Mouse (Mus musculus): ENCODE data around the gene BC052040. TPM values are rescaled to one million over a fixed set of nuclear protein-coding genes. Genes with fewer than 3 reads are reported as not detected.
A peak's percentile ranks its signal among the peaks of the same experiment; 100 is the strongest.

BC052040 gene
- polyA plus RNA-seq, 1 experiment from 2014 or later = 18.9 TPM

- 0 out of 2 replicates have a peak, but pooled peaks cover 4% of the 10 kb centered on the region for H3K4me1 ChIP-seq (ENCODE audit: control insufficient read depth, insufficient read depth, low read length)
- WGBS = 48% methylated on average over 2 of the region's 2 CpGs
- no peaks in the 10 kb centered on the region for H3K36me3 ChIP-seq (ENCODE audit: control insufficient read depth, insufficient read depth, low read length)
- H3K9ac ChIP-seq (ENCODE audit: low read length) = no peak overlapping the region
- H3K4me3 ChIP-seq (ENCODE audit: low read depth, low read length) = no peak overlapping the region
- H3K9me3 ChIP-seq (replicated peaks; ENCODE audit: control insufficient read depth, low read length) = no peaks in the 10 kb centered on the region
- ATAC-seq (peak; percentile 88), DNase-seq (ENCODE audit: low spot score) (peak; percentile 70)
- no peaks in the 10 kb centered on the region for H3K27me3 ChIP-seq (replicated peaks; ENCODE audit: control insufficient read depth, insufficient read depth, low read length)
- no peak overlapping the region for H3K4me2 ChIP-seq (ENCODE audit: low read length)
- H3K27ac ChIP-seq (ENCODE audit: low read depth, low read length) = peak overlapping the region; percentile 17; the same call in 1 of the 2 replicates
Measured at GRCm38 (mm10) chr2:115592651-115593119, 11.2 kb downstream of the BC052040 start.

- H3K36me3 ChIP-seq (ENCODE audit: control insufficient read depth, insufficient read depth, low read length) = no peaks in the 10 kb centered on the region
- peaks cover 19% of the 10 kb centered on the region for H3K4me1 ChIP-seq (ENCODE audit: control insufficient read depth, insufficient read depth, low read length)
- no peak overlapping the region for H3K4me2 ChIP-seq (ENCODE audit: low read length)
- no peak for DNase-seq (ENCODE audit: low spot score)
- H3K9me3 ChIP-seq (replicated peaks; ENCODE audit: control insufficient read depth, low read length) = no peaks in the 10 kb centered on the region
- H3K4me3 ChIP-seq (ENCODE audit: low read depth, low read length) = no peak overlapping the region
- no peaks in the 10 kb centered on the region for H3K27me3 ChIP-seq (replicated peaks; ENCODE audit: control insufficient read depth, insufficient read depth, low read length)
- H3K27ac ChIP-seq (ENCODE audit: low read depth, low read length) = no peak overlapping the region
- no peak for ATAC-seq
- WGBS = 81% methylated on average over 10 of the region's 10 CpGs
- H3K9ac ChIP-seq (ENCODE audit: low read length) = no peak overlapping the region
Measured at GRCm38 (mm10) chr2:115597017-115597416, 15.5 kb downstream of the BC052040 start.

GRCm38 (mm10) chr2:115598266-115598665, 16.8 kb downstream of the BC052040 start:
- no peaks in the 10 kb centered on the region for H3K9me3 ChIP-seq (replicated peaks; ENCODE audit: control insufficient read depth, low read length)
- peaks cover 19% of the 10 kb centered on the region for H3K4me1 ChIP-seq (ENCODE audit: control insufficient read depth, insufficient read depth, low read length)
- H3K4me2 ChIP-seq (ENCODE audit: low read length) = no peak overlapping the region
- H3K36me3 ChIP-seq (ENCODE audit: control insufficient read depth, insufficient read depth, low read length) = no peaks in the 10 kb centered on the region
- DNase-seq (ENCODE audit: low spot score) (no peak), ATAC-seq (no peak)
- 86% methylated on average over 5 of the region's 5 CpGs for WGBS
- no peak overlapping the region for H3K9ac ChIP-seq (ENCODE audit: low read length)
- H3K27ac ChIP-seq (ENCODE audit: low read depth, low read length) = no peak overlapping the region
- H3K27me3 ChIP-seq (replicated peaks; ENCODE audit: control insufficient read depth, insufficient read depth, low read length) = no peaks in the 10 kb centered on the region
- no peak overlapping the region for H3K4me3 ChIP-seq (ENCODE audit: low read depth, low read length)

GRCm38 (mm10) chr2:115600724-115601123, 19.2 kb downstream of the BC052040 start:
- H3K4me3 ChIP-seq (ENCODE audit: low read depth, low read length) = no peak overlapping the region
- peaks cover 25% of the 10 kb centered on the region for H3K4me1 ChIP-seq (ENCODE audit: control insufficient read depth, insufficient read depth, low read length)
- H3K27ac ChIP-seq (ENCODE audit: low read depth, low read length) = no peak overlapping the region
- H3K4me2 ChIP-seq (ENCODE audit: low read length) = no peak overlapping the region
- ATAC-seq (no peak), DNase-seq (ENCODE audit: low spot score) (no peak)
- WGBS = 67% methylated on average over 5 of the region's 5 CpGs
- H3K9me3 ChIP-seq (replicated peaks; ENCODE audit: control insufficient read depth, low read length) = no peaks in the 10 kb centered on the region
- no peak overlapping the region for H3K9ac ChIP-seq (ENCODE audit: low read length)
- no peaks in the 10 kb centered on the region for H3K27me3 ChIP-seq (replicated peaks; ENCODE audit: control insufficient read depth, insufficient read depth, low read length)
- no peaks in the 10 kb centered on the region for H3K36me3 ChIP-seq (ENCODE audit: control insufficient read depth, insufficient read depth, low read length)

- 0 out of 2 replicates have a peak overlapping the region, but pooled peaks have one; percentile 18 for H3K27ac ChIP-seq (ENCODE audit: low read depth, low read length)
- no peak overlapping the region for H3K9ac ChIP-seq (ENCODE audit: low read length)
- ATAC-seq (no peak), DNase-seq (ENCODE audit: low spot score) (no peak)
- H3K36me3 ChIP-seq (ENCODE audit: control insufficient read depth, insufficient read depth, low read length) = no peaks in the 10 kb centered on the region
- no peak overlapping the region for H3K4me3 ChIP-seq (ENCODE audit: low read depth, low read length)
- H3K4me2 ChIP-seq (ENCODE audit: low read length) = no peak overlapping the region
- 84% methylated on average over 1 of the region's 1 CpGs for WGBS
- H3K27me3 ChIP-seq (replicated peaks; ENCODE audit: control insufficient read depth, insufficient read depth, low read length) = no peaks in the 10 kb centered on the region
- no peaks in the 10 kb centered on the region for H3K9me3 ChIP-seq (replicated peaks; ENCODE audit: control insufficient read depth, low read length)
- H3K4me1 ChIP-seq (ENCODE audit: control insufficient read depth, insufficient read depth, low read length) = peaks cover 29% of the 10 kb centered on the region
Measured at GRCm38 (mm10) chr2:115601280-115601679, 19.8 kb downstream of the BC052040 start.

- no peaks in the 10 kb centered on the region for H3K36me3 ChIP-seq (ENCODE audit: control insufficient read depth, insufficient read depth, low read length)
- peaks cover 25% of the 10 kb centered on the region for H3K4me1 ChIP-seq (ENCODE audit: control insufficient read depth, insufficient read depth, low read length)
- no peak overlapping the region for H3K4me3 ChIP-seq (ENCODE audit: low read depth, low read length)
- DNase-seq (ENCODE audit: low spot score) (peak; percentile 29), ATAC-seq (no peak)
- no peak overlapping the region for H3K27ac ChIP-seq (ENCODE audit: low read depth, low read length)
- H3K9me3 ChIP-seq (replicated peaks; ENCODE audit: control insufficient read depth, low read length) = no peaks in the 10 kb centered on the region
- no peaks in the 10 kb centered on the region for H3K27me3 ChIP-seq (replicated peaks; ENCODE audit: control insufficient read depth, insufficient read depth, low read length)
- WGBS = 17% methylated on average over 2 of the region's 2 CpGs
- no peak overlapping the region for H3K4me2 ChIP-seq (ENCODE audit: low read length)
- no peak overlapping the region for H3K9ac ChIP-seq (ENCODE audit: low read length)
Measured at GRCm38 (mm10) chr2:115602116-115602515, 20.6 kb downstream of the BC052040 start.

- Histone ChIP-seq H3K4me2 (ENCODE audit: low read length) (no peak overlapping the region), H3K9me3 (replicated peaks; ENCODE audit: control insufficient read depth, low read length) (no peaks in the 10 kb centered on the region), H3K4me3 (ENCODE audit: low read depth, low read length) (no peak overlapping the region), H3K4me1 (ENCODE audit: control insufficient read depth, insufficient read depth, low read length) (peaks cover 25% of the 10 kb centered on the region), H3K27ac (ENCODE audit: low read depth, low read length) (no peak overlapping the region), H3K27me3 (replicated peaks; ENCODE audit: control insufficient read depth, insufficient read depth, low read length) (no peaks in the 10 kb centered on the region), H3K9ac (ENCODE audit: low read length) (no peak overlapping the region), H3K36me3 (ENCODE audit: control insufficient read depth, insufficient read depth, low read length) (no peaks in the 10 kb centered on the region)
- WGBS = 82% methylated on average over 6 of the region's 6 CpGs
- ATAC-seq (no peak), DNase-seq (ENCODE audit: low spot score) (no peak)
Measured at GRCm38 (mm10) chr2:115604132-115604531, 22.6 kb downstream of the BC052040 start.

- 11% methylated on average over 1 of the region's 1 CpGs for WGBS
- Histone ChIP-seq H3K4me1 (ENCODE audit: control insufficient read depth, insufficient read depth, low read length) (peaks cover 21% of the 10 kb centered on the region), H3K36me3 (ENCODE audit: control insufficient read depth, insufficient read depth, low read length) (no peaks in the 10 kb centered on the region), H3K27me3 (replicated peaks; ENCODE audit: control insufficient read depth, insufficient read depth, low read length) (no peaks in the 10 kb centered on the region), H3K27ac (ENCODE audit: low read depth, low read length) (no peak overlapping the region), H3K9me3 (replicated peaks; ENCODE audit: control insufficient read depth, low read length) (no peaks in the 10 kb centered on the region), H3K4me2 (ENCODE audit: low read length) (no peak overlapping the region), H3K9ac (ENCODE audit: low read length) (no peak overlapping the region), H3K4me3 (ENCODE audit: low read depth, low read length) (no peak overlapping the region)
- DNase-seq (ENCODE audit: low spot score) (peak; percentile 22), ATAC-seq (no peak)
Measured at GRCm38 (mm10) chr2:115605829-115606336, 24.4 kb downstream of the BC052040 start.

- H3K4me3 ChIP-seq (ENCODE audit: low read depth, low read length) = no peak overlapping the region
- H3K36me3 ChIP-seq (ENCODE audit: control insufficient read depth, insufficient read depth, low read length) = no peaks in the 10 kb centered on the region
- H3K27me3 ChIP-seq (replicated peaks; ENCODE audit: control insufficient read depth, insufficient read depth, low read length) = no peaks in the 10 kb centered on the region
- no peak for ATAC-seq
- H3K9ac ChIP-seq (ENCODE audit: low read length) = no peak overlapping the region
- 91% methylated on average over 3 of the region's 3 CpGs for WGBS
- H3K4me2 ChIP-seq (ENCODE audit: low read length) = no peak overlapping the region
- H3K27ac ChIP-seq (ENCODE audit: low read depth, low read length) = no peak overlapping the region
- peaks cover 10% of the 10 kb centered on the region for H3K4me1 ChIP-seq (ENCODE audit: control insufficient read depth, insufficient read depth, low read length)
- H3K9me3 ChIP-seq (replicated peaks; ENCODE audit: control insufficient read depth, low read length) = no peaks in the 10 kb centered on the region
- DNase-seq (ENCODE audit: low spot score) = no peak
Measured at GRCm38 (mm10) chr2:115609020-115609419, 27.5 kb downstream of the BC052040 start.
